Mouse (Mus musculus) lung, embryonic 15.5 days (tissue): ENCODE results near the gene Eif4g3. TPM values are rescaled to one million over a fixed set of nuclear protein-coding genes. Genes with fewer than 3 reads are reported as not detected.

Source experiments
- ATAC-seq: fragments of 200-750 bp; cut with Nextera tagmentation; 2 replicates; pipeline ENCODE4 v1.8.0; 2017; ENCODE audit warnings: moderate number of reproducible peaks, borderline replicate concordance; ENCODE audit not compliant: low FRiP score, low TSS enrichment; ENCODE audit errors: extremely low read depth
- H3K27ac ChIP-seq: fragments of 300-500 bp; sonication (generic); 2 replicates; pipeline ENCODE4 v1.5.1; 2015; ENCODE audit warnings: moderate library complexity, mild to moderate bottlenecking, inconsistent platforms
- H3K27me3 ChIP-seq: fragments of 300-500 bp; sonication (generic); 2 replicates; pipeline ENCODE4 v1.6.1; 2015; ENCODE audit warnings: inconsistent platforms
- H3K36me3 ChIP-seq: fragments of 300-500 bp; sonication (generic); 2 replicates; pipeline ENCODE4 v1.6.1; 2015; ENCODE audit warnings: inconsistent platforms
- H3K4me1 ChIP-seq: fragments of 300-500 bp; sonication (generic); 2 replicates; pipeline ENCODE4 v1.6.1; 2015; ENCODE audit warnings: inconsistent platforms
- H3K4me2 ChIP-seq: fragments of 300-500 bp; sonication (generic); 2 replicates; pipeline ENCODE4 v1.6.1; 2015; ENCODE audit warnings: inconsistent platforms, mild to moderate bottlenecking, moderate library complexity
- H3K4me3 ChIP-seq: fragments of 300-500 bp; sonication (generic); 2 replicates; pipeline ENCODE4 v1.5.1; 2015; ENCODE audit warnings: mild to moderate bottlenecking, inconsistent platforms
- H3K9ac ChIP-seq: fragments of 300-500 bp; sonication (generic); 2 replicates; pipeline ENCODE4 v1.6.1; 2015; ENCODE audit warnings: inconsistent platforms
- H3K9me3 ChIP-seq: fragments of 300-500 bp; sonication (generic); 2 replicates; pipeline ENCODE4 v1.6.1; 2016; ENCODE audit warnings: inconsistent platforms
- WGBS: fragments of 180-500 bp; shearing (Covaris S2); methylation state at CpG from one replicate; pipeline ENCODE4 v1.1.7; 2015; 5-methylcytosine and 5-hydroxymethylcytosine counted together
- polyA plus RNA-seq: library from polyadenylated mRNA; unstranded; fragments of >200 nt; fragmentation: Nextera tagmentation; extraction: Ambion mirVana; gene quantifications from 2 replicates; pipeline ENCODE4 v1.2.1, GENCODE M21; 2015

The Eif4g3 gene
- 26.6 and 29.6 TPM in 2 replicates for polyA plus RNA-seq

DNA sequence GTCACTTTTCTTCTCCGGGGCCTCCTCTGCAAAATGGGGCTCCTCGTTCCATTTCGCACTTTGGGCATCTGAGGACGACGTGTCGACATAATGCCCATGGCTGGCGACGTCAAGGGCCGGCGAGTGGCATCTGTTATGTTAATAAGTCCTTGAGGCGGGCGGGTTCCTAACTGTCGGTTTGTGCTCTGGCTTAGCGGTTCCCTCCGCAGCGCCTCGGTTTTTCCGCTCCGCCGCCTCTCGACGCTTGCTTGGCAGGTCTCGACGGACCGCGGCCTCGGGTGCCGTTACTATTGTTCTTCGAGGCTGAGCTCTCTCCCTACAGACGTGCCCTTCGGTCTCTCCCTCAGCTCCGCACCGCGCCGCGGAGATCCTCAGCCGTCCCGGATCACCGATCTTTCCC is at the start of gene Eif4g3:
TSS of gene Eif4g3 (plus strand) at position 133 of the 400 bp plus-strand sequence.
- Histone ChIP-seq H3K9me3 (no peaks in the 10 kb centered on the region), H3K9ac (peak within 1 kb of the TSS; percentile 97), H3K4me3 (peak within 1 kb of the TSS; percentile 88), H3K4me2 (peak within 1 kb of the TSS; percentile 81), H3K4me1 (peaks cover 28% of the 10 kb centered on the region), H3K27ac (peak within 1 kb of the TSS; percentile 88), H3K27me3 (peaks cover 18% of the 10 kb centered on the region; the same call in 1 of the 2 replicates), H3K36me3 (peaks cover 7% of the 10 kb centered on the region)
- WGBS: 3% methylated on average over 39 of the region's 39 CpGs
- peak; percentile 58; the same call in 1 of the 2 replicates for ATAC-seq

DNA sequence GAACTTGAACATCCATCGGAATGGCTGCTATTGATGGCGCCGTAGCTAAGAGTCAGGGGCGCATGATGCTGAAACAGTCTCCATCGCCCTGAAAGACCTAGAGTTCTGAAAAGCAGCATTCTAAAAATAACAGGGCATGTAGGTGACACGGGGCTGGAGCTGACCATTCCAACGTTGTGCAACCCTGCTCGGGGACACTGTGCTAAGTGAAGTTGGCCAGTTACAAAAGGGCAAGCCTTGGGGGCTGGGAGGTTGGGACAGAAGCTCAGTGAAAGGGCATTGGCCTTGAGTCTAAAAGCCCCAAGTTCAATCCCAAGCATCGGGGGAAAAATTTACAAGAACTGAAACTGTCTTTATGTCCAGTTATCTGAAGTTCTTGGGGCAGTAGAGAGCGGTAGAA is 49.3 kb upstream of the Eif4g3 start:
- peaks cover 44% of the 10 kb centered on the region for H3K36me3 ChIP-seq
- WGBS: 88% methylated on average over 10 of the region's 10 CpGs
- H3K4me1 ChIP-seq: peaks cover 5% of the 10 kb centered on the region; the same call in 1 of the 2 replicates
- H3K9ac ChIP-seq: no peak overlapping the region
- no peak overlapping the region for H3K27ac ChIP-seq
- no peak for ATAC-seq
- H3K4me3 ChIP-seq: no peak overlapping the region
- peaks cover 37% of the 10 kb centered on the region; the same call in 1 of the 2 replicates for H3K27me3 ChIP-seq
- no peak overlapping the region for H3K4me2 ChIP-seq
- H3K9me3 ChIP-seq: no peaks in the 10 kb centered on the region

DNA sequence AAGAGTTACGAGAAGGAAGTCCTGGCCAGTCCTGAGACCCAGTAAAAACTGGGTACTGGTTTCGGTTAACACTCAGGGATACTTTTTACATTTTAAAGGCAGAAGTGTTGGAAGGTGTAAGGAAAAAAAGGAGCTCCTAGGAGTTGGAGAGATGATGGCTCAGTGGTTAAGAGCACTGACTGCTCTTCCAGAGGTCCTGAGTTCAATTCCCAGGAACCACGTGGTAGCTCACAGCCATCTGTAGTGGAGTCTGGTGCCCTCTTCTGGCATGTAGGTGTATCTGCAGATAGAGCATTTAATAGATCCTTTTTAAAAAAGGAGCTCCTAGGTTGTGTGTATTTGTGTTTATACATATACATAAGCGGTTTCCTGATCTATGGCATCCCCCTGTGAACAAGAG is 47.4 kb upstream of the Eif4g3 start:
- no peak for ATAC-seq
- Histone ChIP-seq H3K27me3 (peaks cover 20% of the 10 kb centered on the region; the same call in 1 of the 2 replicates), H3K27ac (no peak overlapping the region), H3K36me3 (peaks cover 40% of the 10 kb centered on the region), H3K9ac (no peak overlapping the region), H3K4me1 (peaks cover 5% of the 10 kb centered on the region; the same call in 1 of the 2 replicates), H3K9me3 (no peaks in the 10 kb centered on the region), H3K4me3 (no peak overlapping the region), H3K4me2 (no peak overlapping the region)
- 70% methylated on average over 4 of the region's 4 CpGs for WGBS

DNA sequence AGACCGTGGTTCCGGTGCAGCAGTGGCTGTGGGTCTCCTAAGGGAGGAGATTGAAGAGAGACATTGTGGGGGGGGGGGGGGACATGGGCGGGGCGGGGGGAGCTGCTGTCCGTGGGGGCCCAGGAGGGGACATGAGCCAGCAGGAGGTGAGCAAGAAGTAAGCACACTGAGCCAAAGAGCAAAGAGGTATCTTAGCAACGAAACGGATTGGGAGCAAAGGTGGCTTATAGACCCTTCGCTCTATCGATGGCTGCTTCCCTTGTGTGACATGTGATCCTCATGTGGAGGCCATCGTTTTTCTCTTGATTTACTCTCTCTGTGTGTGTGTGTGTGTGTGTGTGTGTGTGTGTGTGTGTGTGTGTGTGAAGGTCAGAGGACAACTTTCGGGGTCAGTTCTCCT is 46.4 kb upstream of the Eif4g3 start:
- WGBS: 75% methylated on average over 9 of the region's 11 CpGs
- no peak overlapping the region for H3K4me2 ChIP-seq

DNA sequence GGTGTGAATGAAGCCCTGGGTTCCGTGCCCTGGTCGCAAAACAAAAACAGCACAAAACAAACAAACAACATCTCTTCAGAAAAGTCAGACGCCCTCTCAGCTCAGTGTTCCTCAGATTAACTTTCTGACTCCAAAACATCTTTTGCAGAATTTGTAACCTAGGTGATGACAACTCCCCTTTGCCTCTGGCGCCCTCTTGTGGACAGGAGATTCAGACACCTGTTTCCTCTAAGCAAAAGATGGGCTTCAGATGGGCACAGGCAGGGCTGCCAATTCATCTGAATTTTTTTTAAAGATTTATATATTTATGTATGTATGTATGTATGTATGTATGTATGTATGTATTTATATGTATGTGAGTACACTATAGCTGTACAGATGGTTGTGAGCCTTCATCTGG is 40.0 kb upstream of the Eif4g3 start:
- no peak overlapping the region for H3K9ac ChIP-seq
- H3K9me3 ChIP-seq: no peaks in the 10 kb centered on the region
- H3K4me2 ChIP-seq: no peak overlapping the region
- no peak overlapping the region for H3K27ac ChIP-seq
- 29% methylated on average over 4 of the region's 4 CpGs for WGBS
- no peak overlapping the region for H3K4me3 ChIP-seq
- H3K27me3 ChIP-seq: no peaks in the 10 kb centered on the region
- ATAC-seq: no peak
- no peaks in the 10 kb centered on the region for H3K4me1 ChIP-seq
- peaks cover 27% of the 10 kb centered on the region for H3K36me3 ChIP-seq

More for the DNA sequence above, 46.4 kb upstream of the Eif4g3 start:
- no peak overlapping the region for H3K9ac ChIP-seq
- ATAC-seq: no peak
- H3K9me3 ChIP-seq: no peaks in the 10 kb centered on the region
- H3K27ac ChIP-seq: no peak overlapping the region
- peaks cover 17% of the 10 kb centered on the region; the same call in 1 of the 2 replicates for H3K27me3 ChIP-seq
- peaks cover 5% of the 10 kb centered on the region; the same call in 1 of the 2 replicates for H3K4me1 ChIP-seq
- H3K4me3 ChIP-seq: no peak overlapping the region
- peaks cover 35% of the 10 kb centered on the region for H3K36me3 ChIP-seq

DNA sequence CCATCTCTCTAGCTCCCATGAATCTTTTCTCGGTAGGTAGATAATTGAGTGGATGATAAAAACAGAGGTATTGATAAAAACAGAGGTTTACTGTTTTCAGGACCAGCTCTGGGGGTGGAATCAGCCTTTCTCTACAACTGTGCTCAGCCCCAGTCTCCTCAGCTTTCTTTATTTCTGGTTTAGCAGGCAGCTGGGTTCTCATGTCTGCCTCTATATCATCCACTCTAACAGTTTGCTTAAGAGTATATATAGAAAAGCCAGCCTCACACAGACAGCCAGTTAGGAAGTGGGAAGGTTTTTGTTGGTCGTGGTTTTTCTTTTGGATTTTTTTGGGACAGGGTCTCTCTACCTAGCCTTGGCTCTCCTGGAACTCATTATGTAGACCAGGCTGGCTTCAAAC is 38.6 kb upstream of the Eif4g3 start:
- Histone ChIP-seq H3K4me1 (no peaks in the 10 kb centered on the region), H3K36me3 (peaks cover 33% of the 10 kb centered on the region), H3K27me3 (no peaks in the 10 kb centered on the region), H3K9ac (no peak overlapping the region), H3K9me3 (no peaks in the 10 kb centered on the region), H3K4me3 (no peak overlapping the region), H3K27ac (no peak overlapping the region), H3K4me2 (no peak overlapping the region)
- 83% methylated on average over 2 of the region's 2 CpGs for WGBS
- no peak for ATAC-seq

DNA sequence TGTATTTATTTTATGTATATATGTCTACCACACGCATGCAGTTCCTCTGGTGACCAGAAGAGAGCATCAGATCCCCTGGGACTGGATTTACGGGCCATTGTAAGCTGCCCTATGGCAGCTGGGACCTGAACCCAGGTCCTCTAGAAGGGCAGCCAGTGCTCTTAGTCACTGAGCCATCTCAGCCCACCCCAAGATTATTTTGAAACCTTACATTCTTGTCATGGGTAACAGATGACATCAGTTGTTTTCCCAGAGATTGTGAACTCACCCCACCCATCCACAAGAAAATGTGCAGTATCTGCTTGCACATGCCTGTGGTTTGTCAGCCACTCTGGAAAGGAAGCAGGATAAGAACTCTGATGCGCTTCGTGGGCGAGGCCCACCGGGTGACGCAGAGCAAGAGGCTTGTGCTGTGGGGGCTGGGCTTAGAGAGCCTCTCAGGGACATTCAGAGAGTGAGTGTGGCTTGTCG is 37.9 kb upstream of the Eif4g3 start:
- Histone ChIP-seq H3K4me2 (no peak overlapping the region), H3K27me3 (no peaks in the 10 kb centered on the region), H3K36me3 (peaks cover 33% of the 10 kb centered on the region), H3K27ac (no peak overlapping the region), H3K9ac (no peak overlapping the region), H3K4me1 (no peaks in the 10 kb centered on the region), H3K9me3 (no peaks in the 10 kb centered on the region), H3K4me3 (no peak overlapping the region)
- ATAC-seq: no peak
- 64% methylated on average over 8 of the region's 8 CpGs for WGBS

DNA sequence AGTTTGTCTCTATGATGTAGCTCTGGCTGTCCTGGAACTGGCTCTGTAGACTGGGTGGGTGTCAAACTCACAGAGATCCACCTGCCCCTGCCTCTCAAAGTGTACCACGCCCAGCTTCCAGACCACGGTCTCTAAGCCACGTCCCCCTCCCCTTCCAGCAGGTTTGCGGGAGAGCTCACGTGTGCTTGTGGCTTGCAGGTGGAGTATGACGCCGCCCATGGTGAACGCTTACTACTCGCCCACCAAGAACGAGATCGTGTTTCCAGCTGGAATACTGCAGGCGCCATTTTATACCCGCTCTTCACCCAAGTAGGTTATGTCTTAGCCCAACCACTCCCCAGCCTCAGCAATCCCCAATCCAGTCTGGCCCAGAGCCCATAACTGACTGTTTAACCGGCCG is 36.6 kb upstream of the Eif4g3 start:
- no peak overlapping the region for H3K9ac ChIP-seq
- 89% methylated on average over 15 of the region's 15 CpGs for WGBS
- H3K27ac ChIP-seq: no peak overlapping the region
- H3K4me3 ChIP-seq: no peak overlapping the region
- no peak for ATAC-seq
- peaks cover 27% of the 10 kb centered on the region for H3K36me3 ChIP-seq
- no peak overlapping the region for H3K4me2 ChIP-seq
- H3K9me3 ChIP-seq: no peaks in the 10 kb centered on the region
- peaks cover 5% of the 10 kb centered on the region for H3K4me1 ChIP-seq
- no peaks in the 10 kb centered on the region for H3K27me3 ChIP-seq

DNA sequence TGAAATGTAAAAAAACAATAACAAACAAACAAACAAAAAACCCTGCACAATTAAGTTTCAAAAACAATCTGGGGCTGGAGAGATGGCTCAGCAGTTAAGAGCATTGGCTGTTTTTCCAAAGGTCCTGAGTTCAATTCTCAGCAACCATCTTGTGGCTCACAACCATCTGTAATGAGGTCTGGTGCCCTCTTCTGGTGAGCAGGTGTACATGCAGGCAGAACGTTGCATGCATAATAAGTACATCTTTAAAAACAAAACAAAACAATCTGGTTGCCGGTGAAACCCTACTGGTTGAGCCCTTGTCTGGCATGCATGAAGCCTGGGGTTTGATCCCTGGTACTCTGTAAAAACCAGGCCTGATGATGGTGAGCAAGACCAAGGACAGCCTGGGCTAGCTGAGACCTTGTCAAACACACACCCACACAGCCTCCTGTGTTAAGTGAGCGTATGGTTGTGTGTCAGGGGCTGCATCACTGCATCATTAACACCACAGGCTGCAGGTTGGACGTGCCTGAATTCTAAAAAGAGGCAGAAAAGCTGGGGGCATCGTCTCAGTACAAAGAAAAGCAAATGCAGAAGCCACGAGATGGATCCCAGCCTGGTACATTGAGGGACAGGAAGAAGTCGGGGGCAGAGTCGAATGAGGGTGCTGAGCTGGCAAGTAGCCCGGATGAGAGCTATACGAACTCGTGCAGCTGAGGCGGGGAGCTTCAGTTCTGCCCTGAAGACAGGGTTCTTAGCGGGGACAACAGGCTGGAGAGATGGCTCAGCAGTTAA is 32.7 kb upstream of the Eif4g3 start:
- no peak for ATAC-seq
- no peak overlapping the region for H3K4me2 ChIP-seq
- H3K9ac ChIP-seq: no peak overlapping the region
- no peaks in the 10 kb centered on the region for H3K27me3 ChIP-seq
- H3K36me3 ChIP-seq: peaks cover 38% of the 10 kb centered on the region
- H3K9me3 ChIP-seq: no peaks in the 10 kb centered on the region
- H3K4me3 ChIP-seq: no peak overlapping the region
- H3K27ac ChIP-seq: peak overlapping the region; percentile 65
- peaks cover 5% of the 10 kb centered on the region for H3K4me1 ChIP-seq
- 65% methylated on average over 13 of the region's 13 CpGs for WGBS

DNA sequence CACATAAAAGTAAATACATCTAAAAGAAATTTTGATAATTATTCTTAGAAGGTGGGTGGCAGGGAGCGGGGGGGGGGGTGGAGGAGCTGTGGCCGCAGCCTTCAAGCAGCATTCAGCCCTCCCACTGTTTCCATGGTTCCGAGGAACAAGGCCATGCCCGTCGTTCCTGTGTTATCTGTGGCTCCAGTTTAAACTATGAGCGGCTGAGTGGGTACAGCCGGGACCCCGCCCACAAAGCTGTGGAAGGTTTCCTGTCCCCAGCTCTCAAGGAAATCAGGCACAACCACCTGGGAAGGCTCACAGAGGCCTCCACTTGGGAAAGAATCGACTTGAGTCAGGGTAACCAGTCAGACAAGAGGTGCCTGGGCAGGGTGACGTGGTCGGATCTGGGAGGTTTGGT is 32.1 kb upstream of the Eif4g3 start:
- Histone ChIP-seq H3K36me3 (peaks cover 38% of the 10 kb centered on the region), H3K4me2 (no peak overlapping the region), H3K27me3 (no peaks in the 10 kb centered on the region), H3K9ac (no peak overlapping the region), H3K9me3 (no peaks in the 10 kb centered on the region), H3K27ac (peak overlapping the region; percentile 65), H3K4me1 (peaks cover 5% of the 10 kb centered on the region), H3K4me3 (no peak overlapping the region)
- peak; percentile 60; the same call in 1 of the 2 replicates for ATAC-seq
- WGBS: 44% methylated on average over 11 of the region's 11 CpGs

DNA sequence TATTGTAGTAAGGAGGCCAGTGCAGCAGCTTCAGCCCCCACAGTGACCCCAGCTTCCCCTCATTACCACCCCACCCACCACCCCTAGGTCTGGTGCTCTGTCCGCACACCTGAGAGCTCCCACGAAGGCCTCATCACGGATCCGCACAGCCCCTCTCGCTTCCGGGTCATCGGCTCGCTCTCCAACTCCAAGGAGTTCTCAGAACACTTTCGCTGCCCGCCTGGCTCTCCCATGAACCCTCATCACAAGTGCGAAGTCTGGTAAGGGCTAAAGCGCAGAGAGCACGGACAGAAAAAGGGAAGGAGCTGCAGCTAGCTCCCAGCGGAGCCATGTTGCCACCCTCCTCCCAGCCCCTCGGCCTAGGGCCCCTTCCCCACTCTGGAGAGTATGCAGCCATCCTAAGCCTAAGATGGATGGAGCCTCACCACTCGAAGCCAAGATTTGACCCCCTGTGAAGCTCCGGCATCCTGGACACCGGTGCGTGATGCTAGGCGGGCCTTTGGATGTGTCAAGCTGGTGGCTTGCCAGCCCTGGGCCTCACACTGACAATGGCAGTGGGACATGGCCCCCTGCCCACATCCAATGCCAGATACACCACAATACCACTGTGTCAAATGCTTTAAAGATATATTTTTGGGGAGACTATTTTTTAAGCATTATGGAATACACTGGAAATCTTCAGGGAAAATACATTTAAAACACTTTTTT is 30.0 kb upstream of the Eif4g3 start:
- Histone ChIP-seq H3K27me3 (no peaks in the 10 kb centered on the region), H3K9ac (no peak overlapping the region), H3K4me1 (peaks cover 5% of the 10 kb centered on the region), H3K4me2 (no peak overlapping the region), H3K4me3 (no peak overlapping the region), H3K9me3 (no peaks in the 10 kb centered on the region), H3K27ac (no peak overlapping the region), H3K36me3 (peaks cover 35% of the 10 kb centered on the region)
- 88% methylated on average over 20 of the region's 20 CpGs for WGBS
- no peak for ATAC-seq

DNA sequence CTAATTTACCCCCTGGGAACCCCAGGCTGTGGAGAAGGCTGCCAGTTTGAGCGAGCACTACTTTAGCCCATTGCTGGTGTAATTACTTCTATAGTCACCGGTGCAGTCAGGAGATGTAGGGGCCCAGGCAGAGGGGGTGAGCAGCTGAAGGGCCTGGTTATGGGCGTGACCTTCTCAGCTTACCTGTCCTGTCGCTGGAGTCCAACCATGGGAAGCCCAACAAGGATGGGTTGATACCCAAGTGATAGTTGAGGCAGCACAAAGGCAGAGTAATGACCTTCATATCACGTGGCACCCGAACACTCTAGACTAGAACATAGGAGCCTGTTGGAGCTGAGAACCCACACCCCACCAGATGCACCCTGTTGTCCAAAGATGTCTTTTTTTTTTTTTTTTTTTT is 29.4 kb upstream of the Eif4g3 start:
- Histone ChIP-seq H3K9me3 (no peaks in the 10 kb centered on the region), H3K27me3 (no peaks in the 10 kb centered on the region), H3K36me3 (peaks cover 30% of the 10 kb centered on the region), H3K27ac (no peak overlapping the region), H3K9ac (no peak overlapping the region), H3K4me3 (no peak overlapping the region), H3K4me2 (no peak overlapping the region), H3K4me1 (peaks cover 5% of the 10 kb centered on the region)
- ATAC-seq: no peak
- WGBS: 85% methylated on average over 6 of the region's 6 CpGs
